Mouse (Mus musculus): ENCODE measurements around the gene Nxph2.
"Not testable (repeated sequence)": the region's sequence is repeated elsewhere in the genome, so short reads cannot be mapped to it uniquely, and the experiment has no call there.

Gene Nxph2

DNA sequence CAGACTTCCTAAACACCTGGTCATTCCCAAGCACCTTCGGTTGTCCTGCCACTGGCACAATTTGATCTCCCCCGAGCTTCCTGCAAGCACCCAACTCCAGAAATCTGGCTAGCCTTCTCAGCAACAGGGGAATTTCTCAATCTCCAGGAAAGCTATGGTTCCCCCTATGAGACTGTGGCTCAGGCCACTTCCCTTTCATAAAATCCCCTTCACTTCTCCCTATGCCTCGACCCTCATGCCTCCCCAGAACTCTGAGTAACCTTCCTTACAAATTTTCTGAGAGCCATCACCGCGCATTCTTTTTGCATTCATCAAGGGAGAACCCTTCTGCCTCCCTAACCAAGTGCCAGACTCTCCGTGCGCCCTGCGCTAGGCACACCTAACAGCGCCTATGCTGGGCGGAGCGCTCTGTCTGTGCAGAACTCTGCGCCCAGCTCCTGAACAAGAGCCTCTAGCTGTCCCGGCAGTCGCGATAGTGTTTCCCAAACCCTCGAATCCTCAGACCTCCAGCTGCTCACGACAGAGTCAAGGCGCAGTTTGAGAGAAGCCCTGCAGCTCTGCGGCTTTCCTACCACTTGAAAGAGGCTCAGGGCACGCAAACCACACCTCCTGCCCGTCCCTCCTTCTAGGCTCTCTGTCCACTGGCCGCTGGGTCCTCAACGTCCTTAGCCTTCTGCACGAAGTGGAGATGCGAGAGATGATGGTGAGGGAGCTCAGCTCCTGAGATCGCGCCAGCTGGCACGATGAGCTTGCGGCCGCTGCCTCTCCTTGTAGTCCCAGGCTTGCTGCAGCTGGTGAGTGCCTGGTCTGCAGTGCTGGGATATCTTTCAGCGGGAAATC is at the start of gene Nxph2:
Gene Nxph2 (plus strand): TSS at position 501 of the 840 bp plus-strand sequence.
- peak; percentile 3 to 24 for DNase-seq (ENCODE audit: low spot score in 2 of 2)

DNA sequence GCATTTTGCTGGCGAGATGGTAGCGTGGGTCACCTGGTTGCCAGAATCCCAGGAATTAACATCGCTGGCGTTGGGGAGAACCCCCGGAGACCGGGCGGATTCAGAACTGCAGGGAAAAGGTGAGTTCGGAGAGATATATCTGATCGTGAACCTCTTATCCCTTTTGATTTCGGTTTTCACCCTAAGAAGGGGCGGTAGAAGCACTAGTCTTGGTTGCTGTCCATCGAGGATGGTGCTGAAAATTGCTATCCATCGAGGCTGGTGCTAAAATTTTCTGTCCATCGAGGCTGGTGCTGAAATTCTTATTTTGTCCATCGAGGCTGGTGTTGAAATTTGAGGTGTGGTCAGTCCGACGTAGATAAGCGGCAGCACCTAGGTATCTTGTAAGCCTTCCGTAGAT is 30.1 kb upstream of the Nxph2 start:
- DNase-seq (ENCODE audit: low spot score in 2 of 2): not testable (repeated sequence)

DNA sequence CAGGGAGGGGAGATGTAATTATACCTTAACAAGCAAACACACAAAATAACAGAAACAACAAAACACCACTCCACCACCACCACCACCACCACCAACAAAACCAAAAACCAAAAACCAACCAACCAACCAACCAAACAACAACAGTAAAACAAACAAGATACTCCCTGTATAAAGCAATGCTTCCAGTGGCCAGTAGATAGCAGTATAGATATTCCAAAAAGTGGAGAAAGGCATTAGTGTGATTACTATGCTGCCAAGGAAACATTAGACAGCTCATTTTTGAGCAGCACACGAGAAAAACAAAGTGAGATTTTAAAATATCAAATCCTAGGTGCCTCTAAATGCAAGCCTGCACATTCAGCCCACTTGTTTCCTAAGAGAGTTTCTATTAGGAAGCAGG is 6.2 kb upstream of the Nxph2 start:
- DNase-seq (ENCODE audit: low spot score in 2 of 2): no peak
